Mouse (Mus musculus) inflammation-experienced regulatory T-cells, adult 6 months (primary cell): ENCODE measurements around the gene Ripor2. TPM values are rescaled to one million over a fixed set of nuclear protein-coding genes. Genes with fewer than 3 reads are reported as not detected.

ENCODE experiments used
- ATAC-seq: one replicate; pipeline ENCODE4 v1.8.0; 2017
- polyA plus RNA-seq, 3 experiments: library from polyadenylated mRNA; unstranded; fragments of 100-300 nt; shearing (Covaris generic); gene quantifications; one replicate each; pipeline ENCODE4 v1.2.1; 2017

Gene Ripor2
- polyA plus RNA-seq, 3 experiments from 2014 or later: 199 to 236 (median 232) TPM

- no peak for ATAC-seq
Measured at GRCm38 (mm10) chr13:24649099-24649498, 67.1 kb downstream of the Ripor2 start.

- ATAC-seq: no peak
Measured at GRCm38 (mm10) chr13:24651018-24651417, 69.0 kb downstream of the Ripor2 start.

- ATAC-seq: peak; percentile 62
Measured at GRCm38 (mm10) chr13:24654919-24655635, 73.1 kb downstream of the Ripor2 start.

- ATAC-seq: no peak
Measured at GRCm38 (mm10) chr13:24656719-24657497, 74.9 kb downstream of the Ripor2 start.

- ATAC-seq: no peak
Measured at GRCm38 (mm10) chr13:24666763-24667162, 84.8 kb downstream of the Ripor2 start.

- ATAC-seq: no peak
Measured at GRCm38 (mm10) chr13:24668556-24668955, 86.6 kb downstream of the Ripor2 start.

GRCm38 (mm10) chr13:24670676-24671075, 88.7 kb downstream of the Ripor2 start:
- ATAC-seq: no peak

- ATAC-seq: no peak
Measured at GRCm38 (mm10) chr13:24679027-24679680, 97.2 kb downstream of the Ripor2 start.

- ATAC-seq: no peak
Measured at GRCm38 (mm10) chr13:24680951-24681350, 99.0 kb downstream of the Ripor2 start.

- ATAC-seq: peak; percentile 95
Measured at GRCm38 (mm10) chr13:24682346-24682745, 100.4 kb downstream of the Ripor2 start.

- no peak for ATAC-seq
Measured at GRCm38 (mm10) chr13:24684503-24684902, 102.5 kb downstream of the Ripor2 start.

GRCm38 (mm10) chr13:24685846-24686245, 103.9 kb downstream of the Ripor2 start:
- ATAC-seq: no peak

GRCm38 (mm10) chr13:24686705-24687665, 105.0 kb downstream of the Ripor2 start:
- ATAC-seq: peak; percentile 53

GRCm38 (mm10) chr13:24693312-24693711, 111.3 kb downstream of the Ripor2 start:
- no peak for ATAC-seq

- no peak for ATAC-seq
Measured at GRCm38 (mm10) chr13:24698746-24699145, 116.8 kb downstream of the Ripor2 start.

GRCm38 (mm10) chr13:24702128-24702527, 120.1 kb downstream of the Ripor2 start:
- no peak for ATAC-seq

GRCm38 (mm10) chr13:24709656-24710396, 127.8 kb downstream of the Ripor2 start:
- ATAC-seq: no peak

GRCm38 (mm10) chr13:24710968-24711367, 129.0 kb downstream of the Ripor2 start:
- ATAC-seq: no peak

- no peak for ATAC-seq
Measured at GRCm38 (mm10) chr13:24712581-24713130, 130.7 kb downstream of the Ripor2 start.

GRCm38 (mm10) chr13:24713434-24714000, 131.5 kb downstream of the Ripor2 start:
- ATAC-seq: peak; percentile 61
